Mouse (Mus musculus) macrophage (primary cell): Measurements from ENCODE around the gene Tssk1. TPM values are rescaled to one million over a fixed set of nuclear protein-coding genes. Genes with fewer than 3 reads are reported as not detected.

Source experiments
- H3K27ac ChIP-seq: fragments of 350-480 bp; formaldehyde crosslinking; 2 replicates; pipeline ENCODE4 v1.9.0; 2021
- H3K36me3 ChIP-seq: fragments of 350-480 bp; formaldehyde crosslinking; 2 replicates; pipeline ENCODE4 v1.9.0; 2021; ENCODE audit errors: inconsistent target
- H3K4me3 ChIP-seq: fragments of 350-480 bp; formaldehyde crosslinking; 2 replicates; pipeline ENCODE4 v1.9.0; 2021; ENCODE audit errors: inconsistent target
- H3K79me2 ChIP-seq: fragments of 350-480 bp; formaldehyde crosslinking; 2 replicates; pipeline ENCODE4 v1.9.0; 2021; ENCODE audit errors: inconsistent target
- WGBS: methylation state at CpG from one replicate; pipeline ENCODE4 v1.1.7; 2026; ENCODE audit warnings: inconsistent platforms; ENCODE audit not compliant: missing documents; 5-methylcytosine and 5-hydroxymethylcytosine counted together
- polyA plus RNA-seq: library from polyadenylated mRNA; stranded (reverse); fragments of 250-400 nt; gene quantifications from 3 replicates; pipeline ENCODE4 v1.2.4, GENCODE M21; 2018; ENCODE audit warnings: inconsistent platforms

Tssk1 gene
- polyA plus RNA-seq, 1 experiment from 2014 or later = not detected

DNA sequence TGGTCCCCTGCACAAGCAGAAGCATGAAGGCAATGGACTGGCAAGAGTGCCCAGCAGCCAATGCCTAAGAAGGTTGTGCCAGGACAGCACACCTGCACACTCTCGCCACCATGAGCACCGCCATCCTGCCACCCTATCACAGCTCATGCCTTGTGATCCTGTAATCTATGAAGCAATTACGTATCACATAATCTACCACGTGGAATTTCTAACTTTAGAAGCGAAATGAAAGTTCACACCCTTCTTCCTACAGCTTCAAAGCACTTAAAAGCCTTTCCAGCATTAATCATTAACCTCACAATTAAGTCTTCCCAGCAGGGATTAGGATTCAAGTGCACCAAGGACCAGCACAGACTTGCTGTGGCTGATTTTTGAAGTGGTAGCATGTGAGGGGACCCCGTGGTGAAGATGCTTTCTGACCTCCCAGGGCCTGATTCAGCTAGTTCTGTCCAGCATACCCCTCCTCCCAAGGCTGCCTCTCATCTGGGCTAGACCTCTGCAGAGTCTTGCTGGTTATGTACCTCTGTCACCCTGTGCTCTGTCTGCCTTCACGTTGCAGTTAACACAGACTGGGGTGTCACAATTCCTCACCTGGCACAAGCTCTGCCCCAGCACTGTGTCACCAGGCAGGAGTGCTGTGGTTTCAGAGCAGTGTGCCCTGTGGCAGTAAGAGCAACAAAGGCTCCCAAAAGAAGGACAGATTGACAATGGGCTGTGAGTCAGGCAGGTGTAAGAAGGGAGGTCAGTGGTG is 51.2 kb downstream of the Tssk1 start:
- WGBS = 83% methylated on average over 7 of the region's 7 CpGs
- no peak overlapping the region for H3K27ac ChIP-seq
- H3K36me3 ChIP-seq = no peaks in the 10 kb centered on the region
- no peak overlapping the region for H3K4me3 ChIP-seq
- H3K79me2 ChIP-seq = no peaks in the 10 kb centered on the region

Other genes with a start within 250 kb of the Tssk1 start
- gene Ccdc74a, start 247.8 kb upstream of the Tssk1 start, polyA plus RNA-seq = 0.29 to 0.44 TPM in 2 of 3 replicates, not detected in the other
- gene Med15, start 161.3 kb upstream of the Tssk1 start, polyA plus RNA-seq = 71.7 to 97.8 TPM (median 80.8 TPM) in 3 replicates
- gene Klhl22, start 134.6 kb upstream of the Tssk1 start, polyA plus RNA-seq = 7.1 to 11.2 TPM (median 8.7 TPM) in 3 replicates
- 0.22 to 0.68 TPM (median 0.50 TPM) in 3 replicates for gene Scarf2, start 96.9 kb upstream of the Tssk1 start, polyA plus RNA-seq
- not detected in 3 replicates for gene B830017H08Rik, start 61.1 kb upstream of the Tssk1 start, polyA plus RNA-seq
- gene Car15, start 55.9 kb upstream of the Tssk1 start, polyA plus RNA-seq = 0.40 to 0.70 TPM (median 0.54 TPM) in 3 replicates
- gene Gm20518, start 2.6 kb upstream of the Tssk1 start, polyA plus RNA-seq = 0.07 TPM in 1 of 3 replicates, not detected in the others
- gene Dgcr2, start 4.3 kb downstream of the Tssk1 start, polyA plus RNA-seq = 13.7 to 28.0 TPM (median 27.2 TPM) in 3 replicates
- not detected in 3 replicates for gene Tssk2, start 4.4 kb downstream of the Tssk1 start, polyA plus RNA-seq
- gene Ess2, start 17.1 kb downstream of the Tssk1 start, polyA plus RNA-seq = 10.8 to 12.0 TPM (median 11.9 TPM) in 3 replicates
- not detected in 3 replicates for gene Gsc2, start 20.8 kb downstream of the Tssk1 start, polyA plus RNA-seq
- 61.5 to 82.8 TPM (median 66.1 TPM) in 3 replicates for gene Slc25a1, start 34.0 kb downstream of the Tssk1 start, polyA plus RNA-seq
- not detected in 3 replicates for gene Vpreb2, start 86.2 kb downstream of the Tssk1 start, polyA plus RNA-seq
- 7.8 to 20.7 TPM (median 20.1 TPM) in 3 replicates for gene Dgcr6, start 158.6 kb downstream of the Tssk1 start, polyA plus RNA-seq
- 2.4 to 5.7 TPM (median 3.0 TPM) in 3 replicates for gene Prodh, start 196.0 kb downstream of the Tssk1 start, polyA plus RNA-seq
- gene Rtn4r, start 233.4 kb downstream of the Tssk1 start, polyA plus RNA-seq = not detected in 3 replicates